Mouse (Mus musculus): ENCODE data around the gene Usp1.

- TF ChIP-seq CTCF (IDR thresholded peaks at IDR 0.05; ENCODE audit: extremely low read depth, insufficient read depth, insufficient read length, insufficient replicate concordance) (no peak), POLR2A (IDR thresholded peaks at IDR 0.05; ENCODE audit: low read depth, low read length) (no peak)
Observed at GRCm38 (mm10) chr4:98910246-98910645, 13.4 kb upstream of the Usp1 start.

All from spleen, adult 2 months (tissue).